Mouse (Mus musculus) embryonic facial prominence, embryonic 14.5 days (tissue): ENCODE measurements around the gene Ipo8. TPM values are rescaled to one million over a fixed set of nuclear protein-coding genes. Genes with fewer than 3 reads are reported as not detected.
A peak's percentile ranks its signal among the peaks of the same experiment; 100 is the strongest.

Source experiments
- ATAC-seq: fragments of 200-750 bp; cut with Nextera tagmentation; 2 replicates; pipeline ENCODE4 v1.8.0; 2017; ENCODE audit warnings: low read depth, moderate number of reproducible peaks, moderate TSS enrichment
- DNase-seq: peaks from one replicate; pipeline ENCODE4 v3.0.0-alpha.2; 2015; ENCODE audit warnings: low spot score
- H3K27ac ChIP-seq: fragments of 300-500 bp; sonication (generic); replicated peaks from 2 replicates; pipeline ENCODE4 v1.5.1; 2014; ENCODE audit warnings: low read depth, mild to moderate bottlenecking, low read length, moderate library complexity
- H3K27me3 ChIP-seq: fragments of 300-500 bp; sonication (generic); replicated peaks from 2 replicates; pipeline ENCODE4 v1.6.1; 2014; ENCODE audit warnings: low read length; ENCODE audit not compliant: control insufficient read depth, insufficient read depth
- H3K36me3 ChIP-seq: fragments of 300-500 bp; sonication (generic); 2 replicates; pipeline ENCODE4 v1.6.1; 2014; ENCODE audit warnings: low read length, mixed read lengths; ENCODE audit not compliant: control insufficient read depth, insufficient read depth
- H3K4me1 ChIP-seq: fragments of 300-500 bp; sonication (generic); 2 replicates; pipeline ENCODE4 v1.6.1; 2014; ENCODE audit warnings: antibody characterized with exemption, low read length; ENCODE audit not compliant: control insufficient read depth, insufficient read depth
- H3K4me2 ChIP-seq: fragments of 300-500 bp; sonication (generic); 2 replicates; pipeline ENCODE4 v1.6.1; 2014; ENCODE audit warnings: low read depth, mild to moderate bottlenecking, low read length, moderate library complexity, mixed read lengths
- H3K4me3 ChIP-seq: fragments of 300-500 bp; sonication (generic); 2 replicates; pipeline ENCODE4 v1.5.1; 2014; ENCODE audit warnings: low read depth, mild to moderate bottlenecking, low read length
- H3K9ac ChIP-seq: fragments of 300-500 bp; sonication (generic); 2 replicates; pipeline ENCODE4 v1.6.1; 2014; ENCODE audit warnings: low read depth, mild to moderate bottlenecking, low read length, moderate library complexity, mixed read lengths
- H3K9me3 ChIP-seq: fragments of 300-500 bp; sonication (generic); 2 replicates; pipeline ENCODE4 v1.6.1; 2016; ENCODE audit warnings: low read length; ENCODE audit not compliant: control insufficient read depth
- WGBS: fragments of 180-500 bp; shearing (Covaris S2); extraction: QIAGEN DNeasy Blood & Tissue Kit; methylation state at CpG from one replicate; pipeline ENCODE4 v1.1.7; 2014; 5-methylcytosine and 5-hydroxymethylcytosine counted together
- polyA plus RNA-seq: library from polyadenylated mRNA; unstranded; fragments of >200 nt; fragmentation: Nextera tagmentation; extraction: Ambion mirVana; gene quantifications from 2 replicates; pipeline ENCODE4 v1.2.1, GENCODE M21; 2014

Ipo8 gene
- polyA plus RNA-seq, 1 experiment from 2014 or later, result 16.9 TPM

DNA sequence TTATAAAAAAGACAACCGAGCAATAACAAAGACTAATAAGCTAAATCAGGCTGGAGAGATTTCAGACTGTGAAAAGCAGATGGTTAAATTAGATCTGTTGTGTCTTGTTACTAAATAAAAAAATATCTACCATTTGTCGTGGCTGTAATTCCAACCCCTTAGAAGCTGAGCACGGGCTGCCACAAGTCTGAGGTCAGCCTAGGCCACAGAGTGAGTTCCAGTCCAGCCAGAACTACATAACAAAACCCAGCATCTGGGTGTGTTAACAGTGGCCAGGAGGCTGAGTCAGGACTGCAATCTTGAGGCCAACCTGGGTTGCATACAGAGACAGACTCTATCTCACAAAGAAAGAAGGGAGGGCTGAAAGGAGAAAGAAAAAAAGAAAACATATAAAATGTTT lies 59.8 kb downstream of the Ipo8 start:
- Histone ChIP-seq H3K27me3 (no peaks in the 10 kb centered on the region), H3K4me2 (no peak overlapping the region), H3K27ac (no peak overlapping the region), H3K4me3 (no peak overlapping the region), H3K9ac (no peak overlapping the region), H3K4me1 (no peaks in the 10 kb centered on the region), H3K36me3 (peaks cover 41% of the 10 kb centered on the region), H3K9me3 (no peaks in the 10 kb centered on the region)
- WGBS, result 72% methylated on average over 3 of the region's 3 CpGs
- no peak for ATAC-seq
- no peak for DNase-seq

DNA sequence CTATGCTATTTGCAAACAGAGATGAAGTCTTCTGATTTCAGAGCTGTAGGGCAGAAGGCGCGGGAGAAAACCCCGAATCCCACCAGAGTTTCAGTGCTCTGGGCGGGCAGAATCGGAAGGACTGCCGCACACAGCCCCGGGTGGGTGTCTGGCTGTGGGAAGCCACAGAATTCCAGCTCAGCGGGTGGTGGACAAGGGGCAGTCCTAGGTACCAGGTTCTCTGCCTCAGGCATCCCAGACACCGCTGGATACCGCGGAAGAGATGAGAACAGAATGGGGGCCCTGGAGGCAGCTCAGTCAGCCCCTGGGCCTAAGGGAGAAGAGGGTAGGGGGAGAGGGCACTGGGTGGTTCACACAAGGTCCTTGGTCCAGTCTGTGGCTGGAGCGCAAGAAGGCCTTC lies 62.8 kb downstream of the Ipo8 start:
- Histone ChIP-seq H3K9ac (0 out of 2 replicates have a peak overlapping the region, but pooled peaks have one; percentile 14), H3K4me1 (no peaks in the 10 kb centered on the region), H3K4me2 (no peak overlapping the region), H3K27ac (no peak overlapping the region), H3K9me3 (no peaks in the 10 kb centered on the region), H3K4me3 (no peak overlapping the region), H3K36me3 (peaks cover 11% of the 10 kb centered on the region), H3K27me3 (no peaks in the 10 kb centered on the region)
- WGBS, result 81% methylated on average over 12 of the region's 12 CpGs
- DNase-seq, result no peak
- no peak for ATAC-seq

- Histone ChIP-seq H3K27ac (no peak overlapping the region), H3K27me3 (no peaks in the 10 kb centered on the region), H3K4me3 (no peak overlapping the region), H3K4me2 (no peak overlapping the region), H3K4me1 (no peaks in the 10 kb centered on the region), H3K9me3 (no peaks in the 10 kb centered on the region), H3K9ac (no peak overlapping the region), H3K36me3 (peaks cover 6% of the 10 kb centered on the region; the same call in 1 of the 2 replicates)
- no peak for ATAC-seq
- no peak for DNase-seq
Measured at GRCm38 (mm10) chr6:148767228-148767627, 64.0 kb downstream of the Ipo8 start.

GRCm38 (mm10) chr6:148761967-148762712 lies 69.1 kb downstream of the Ipo8 start:
- Histone ChIP-seq H3K4me2 (no peak overlapping the region), H3K4me1 (no peaks in the 10 kb centered on the region), H3K36me3 (no peaks in the 10 kb centered on the region), H3K9me3 (no peaks in the 10 kb centered on the region), H3K4me3 (no peak overlapping the region), H3K27me3 (no peaks in the 10 kb centered on the region), H3K27ac (no peak overlapping the region), H3K9ac (no peak overlapping the region)
- ATAC-seq (no peak), DNase-seq (no peak)
- 83% methylated on average over 3 of the region's 3 CpGs for WGBS

DNA sequence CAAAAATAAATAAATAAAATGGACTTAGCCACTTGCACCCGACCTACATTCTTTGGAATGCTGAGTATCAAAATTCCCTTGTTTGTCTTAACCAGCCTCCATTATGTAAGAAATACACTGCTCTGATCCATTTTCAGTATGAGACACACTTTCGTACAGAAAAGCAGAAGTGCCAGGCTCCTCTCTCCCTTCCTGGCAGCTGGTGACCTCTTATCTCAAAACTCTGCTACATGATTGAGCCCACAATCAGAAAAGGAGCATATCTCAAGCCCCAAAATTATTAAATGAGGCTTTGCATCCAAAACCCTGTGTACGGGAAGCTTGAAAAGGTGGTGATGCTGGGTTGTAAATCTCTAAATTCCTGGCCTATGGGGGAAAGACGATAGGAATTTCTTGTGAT lies 69.8 kb downstream of the Ipo8 start:
- Histone ChIP-seq H3K4me2 (no peak overlapping the region), H3K4me3 (no peak overlapping the region), H3K36me3 (no peaks in the 10 kb centered on the region), H3K27me3 (no peaks in the 10 kb centered on the region), H3K9me3 (no peaks in the 10 kb centered on the region), H3K27ac (no peak overlapping the region), H3K4me1 (no peaks in the 10 kb centered on the region), H3K9ac (no peak overlapping the region)
- 78% methylated on average over 4 of the region's 4 CpGs for WGBS
- DNase-seq (no peak), ATAC-seq (no peak)

DNA sequence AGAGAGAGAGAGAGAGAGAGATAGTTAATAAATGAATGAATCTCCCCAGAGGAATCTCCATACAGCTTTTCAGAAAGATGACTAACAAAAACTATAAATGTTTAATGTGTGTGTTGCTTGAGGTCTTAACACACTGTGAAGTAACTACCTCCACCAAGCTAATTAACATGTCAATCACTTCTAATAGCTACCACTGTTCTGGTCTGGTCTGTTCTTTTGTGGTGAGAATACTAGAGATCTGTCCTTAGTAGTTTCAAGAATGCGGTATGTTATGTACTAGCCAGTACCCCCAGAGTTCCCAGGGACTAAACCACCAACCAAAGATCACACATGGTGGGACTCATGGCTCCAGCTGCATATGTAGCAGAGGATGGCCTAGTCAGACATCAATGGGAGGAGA lies 74.7 kb downstream of the Ipo8 start:
- Histone ChIP-seq H3K9me3 (no peaks in the 10 kb centered on the region), H3K9ac (no peak overlapping the region), H3K27ac (no peak overlapping the region), H3K4me2 (no peak overlapping the region), H3K4me1 (no peaks in the 10 kb centered on the region), H3K36me3 (no peaks in the 10 kb centered on the region), H3K27me3 (no peaks in the 10 kb centered on the region), H3K4me3 (no peak overlapping the region)
- DNase-seq, result no peak
- no peak for ATAC-seq
- WGBS, result 86% methylated on average over 1 of the region's 1 CpGs

- H3K36me3 ChIP-seq, result no peaks in the 10 kb centered on the region
- no peaks in the 10 kb centered on the region for H3K4me1 ChIP-seq
- no peak overlapping the region for H3K4me2 ChIP-seq
- H3K4me3 ChIP-seq, result no peak overlapping the region
- no peaks in the 10 kb centered on the region for H3K27me3 ChIP-seq
- no peaks in the 10 kb centered on the region for H3K9me3 ChIP-seq
- peak; percentile 67 for DNase-seq
- no peak overlapping the region for H3K9ac ChIP-seq
- ATAC-seq, result no peak
- 74% methylated on average over 2 of the region's 2 CpGs for WGBS
- H3K27ac ChIP-seq, result no peak overlapping the region
Measured at GRCm38 (mm10) chr6:148751400-148751799, 79.9 kb downstream of the Ipo8 start.

- ATAC-seq (no peak), DNase-seq (no peak)
- 86% methylated on average over 3 of the region's 3 CpGs for WGBS
- Histone ChIP-seq H3K27ac (no peak overlapping the region), H3K4me2 (no peak overlapping the region), H3K9ac (no peak overlapping the region), H3K4me1 (no peaks in the 10 kb centered on the region), H3K4me3 (no peak overlapping the region), H3K9me3 (no peaks in the 10 kb centered on the region), H3K27me3 (no peaks in the 10 kb centered on the region), H3K36me3 (no peaks in the 10 kb centered on the region)
Measured at GRCm38 (mm10) chr6:148750183-148750582, 81.1 kb downstream of the Ipo8 start.
